Mouse (Mus musculus): Measurements from ENCODE around the gene Spi1.
"Not testable (repeated sequence)": the region's sequence is repeated elsewhere in the genome, so short reads cannot be mapped to it uniquely, and the experiment has no call there.

The Spi1 gene

DNA sequence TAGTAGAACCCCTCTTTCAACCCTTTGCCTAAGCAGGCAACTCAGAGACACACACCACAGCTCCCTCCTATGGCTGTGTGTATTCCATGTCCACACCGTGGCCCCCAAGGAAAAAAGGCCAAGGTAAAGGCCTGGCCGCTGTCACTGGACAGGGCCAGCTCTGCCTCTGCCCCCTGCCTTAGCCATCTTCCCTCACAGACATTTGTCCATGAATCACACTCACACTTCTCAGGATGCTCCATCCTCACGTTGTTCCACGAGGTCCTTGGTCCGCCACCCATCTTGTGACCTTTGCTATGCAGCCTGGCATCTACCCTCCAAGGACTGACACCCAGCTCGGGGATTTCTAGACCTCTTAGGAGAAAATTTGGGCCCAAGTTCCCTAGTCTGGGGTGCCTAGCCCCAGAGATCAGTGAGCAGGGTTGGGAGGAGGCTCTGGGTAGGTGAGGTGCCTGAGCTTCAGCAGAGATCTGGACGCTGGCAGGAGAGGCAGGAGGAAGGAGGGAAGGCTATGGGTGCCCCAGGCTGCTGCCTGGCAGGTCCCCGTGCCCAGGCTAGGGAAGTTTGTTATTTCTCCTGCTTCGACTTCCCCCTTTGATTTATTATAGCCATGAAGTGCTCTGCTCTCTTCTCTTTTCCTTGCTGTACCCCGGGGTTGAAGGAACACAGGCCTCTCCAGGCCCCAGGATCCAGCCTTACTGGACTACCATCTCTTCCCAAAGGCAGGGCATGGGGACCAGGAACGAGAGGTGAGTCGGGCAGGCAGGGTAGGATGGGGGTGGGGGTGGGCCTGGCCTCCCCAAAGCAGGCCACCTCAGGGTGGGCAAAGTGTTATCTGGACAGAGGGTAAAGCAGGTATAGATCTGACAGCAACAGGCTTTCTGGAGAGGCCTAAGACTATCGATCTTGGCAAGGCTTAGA lies at the start of gene Spi1:
TSS of gene Spi1 (plus strand) at position 616 of the 921 bp plus-strand sequence.
- DNase-seq (ENCODE audit: extremely low spot score, low read depth, low spot score) = no peak

- DNase-seq (ENCODE audit: extremely low spot score, low read depth, low spot score) = no peak
Measured at GRCm38 (mm10) chr2:91033000-91033399, 49.2 kb upstream of the Spi1 start.

- DNase-seq (ENCODE audit: extremely low spot score, low read depth, low spot score) = no peak
Measured at GRCm38 (mm10) chr2:91035385-91035784, 46.8 kb upstream of the Spi1 start, which contains the start of gene Rapsn. Rapsn (plus strand) TSS chr2:91035620.

- no peak for DNase-seq (ENCODE audit: extremely low spot score, low read depth, low spot score)
Measured at GRCm38 (mm10) chr2:91041786-91042185, 40.4 kb upstream of the Spi1 start.

- DNase-seq (ENCODE audit: extremely low spot score, low read depth, low spot score) = no peak
Measured at GRCm38 (mm10) chr2:91042651-91043398, 39.4 kb upstream of the Spi1 start.

GRCm38 (mm10) chr2:91044727-91045126 lies 37.5 kb upstream of the Spi1 start:
- no peak for DNase-seq (ENCODE audit: extremely low spot score, low read depth, low spot score)

- not testable (repeated sequence) for DNase-seq (ENCODE audit: extremely low spot score, low read depth, low spot score)
Measured at GRCm38 (mm10) chr2:91045805-91046204, 36.4 kb upstream of the Spi1 start.

DNA sequence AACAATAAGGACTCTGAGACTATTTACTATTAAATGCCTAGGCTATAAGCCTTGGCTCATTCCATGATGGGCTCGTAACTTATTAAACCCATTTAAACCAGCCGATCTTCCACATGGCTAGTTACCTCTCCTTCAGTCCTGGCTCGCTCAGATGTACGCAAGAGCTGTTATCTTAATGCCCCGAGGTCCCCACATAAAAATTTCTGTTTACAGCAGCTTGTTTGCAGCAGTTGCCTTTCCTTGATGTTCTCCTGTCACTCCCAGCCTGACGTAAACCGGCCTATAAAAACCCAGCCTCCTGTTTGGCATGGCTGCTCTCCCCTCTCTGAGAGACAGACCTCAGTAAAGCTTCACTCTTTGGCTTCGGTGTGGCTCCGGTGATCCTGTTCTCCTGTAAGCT lies 34.8 kb upstream of the Spi1 start:
- DNase-seq (ENCODE audit: extremely low spot score, low read depth, low spot score) = no peak

DNA sequence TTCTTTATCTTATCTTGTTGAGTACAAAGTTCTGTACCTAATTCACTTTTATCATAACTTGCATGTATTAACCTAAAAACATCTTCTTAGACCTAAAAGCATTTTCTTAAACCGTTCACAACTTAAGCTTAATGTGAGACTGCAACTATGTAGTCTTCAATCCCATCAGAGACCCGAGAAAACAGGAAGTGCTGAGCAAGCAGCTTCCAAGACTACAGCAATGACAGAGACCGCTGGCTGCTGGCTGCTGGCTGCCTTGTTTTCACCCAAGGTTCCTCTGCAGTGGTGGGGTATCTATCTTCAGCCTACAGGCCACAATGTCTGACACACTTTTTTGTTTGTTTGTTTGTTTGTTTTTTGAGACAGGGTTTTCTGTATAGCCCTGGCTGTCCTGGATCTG lies 30.3 kb upstream of the Spi1 start:
- no peak for DNase-seq (ENCODE audit: extremely low spot score, low read depth, low spot score)

DNA sequence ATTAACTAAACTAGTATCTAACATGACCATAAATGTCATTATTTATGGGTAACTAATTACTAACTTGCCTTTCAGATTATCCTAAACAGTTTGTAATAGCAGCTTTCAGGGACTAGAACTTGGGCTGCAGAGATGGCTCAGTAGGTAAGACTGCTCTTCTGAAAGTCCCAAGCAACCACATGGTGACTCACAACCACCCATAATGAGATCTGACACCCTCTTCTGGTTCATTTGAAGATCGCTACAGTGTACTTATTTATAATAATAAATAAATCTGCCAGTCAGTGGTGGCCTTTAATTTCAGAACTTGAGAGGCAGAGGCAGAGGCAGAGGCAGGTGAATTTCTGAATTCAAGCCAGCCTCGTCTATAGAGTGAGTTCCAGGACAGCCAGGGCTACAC lies 29.4 kb upstream of the Spi1 start:
- DNase-seq (ENCODE audit: extremely low spot score, low read depth, low spot score) = no peak

DNA sequence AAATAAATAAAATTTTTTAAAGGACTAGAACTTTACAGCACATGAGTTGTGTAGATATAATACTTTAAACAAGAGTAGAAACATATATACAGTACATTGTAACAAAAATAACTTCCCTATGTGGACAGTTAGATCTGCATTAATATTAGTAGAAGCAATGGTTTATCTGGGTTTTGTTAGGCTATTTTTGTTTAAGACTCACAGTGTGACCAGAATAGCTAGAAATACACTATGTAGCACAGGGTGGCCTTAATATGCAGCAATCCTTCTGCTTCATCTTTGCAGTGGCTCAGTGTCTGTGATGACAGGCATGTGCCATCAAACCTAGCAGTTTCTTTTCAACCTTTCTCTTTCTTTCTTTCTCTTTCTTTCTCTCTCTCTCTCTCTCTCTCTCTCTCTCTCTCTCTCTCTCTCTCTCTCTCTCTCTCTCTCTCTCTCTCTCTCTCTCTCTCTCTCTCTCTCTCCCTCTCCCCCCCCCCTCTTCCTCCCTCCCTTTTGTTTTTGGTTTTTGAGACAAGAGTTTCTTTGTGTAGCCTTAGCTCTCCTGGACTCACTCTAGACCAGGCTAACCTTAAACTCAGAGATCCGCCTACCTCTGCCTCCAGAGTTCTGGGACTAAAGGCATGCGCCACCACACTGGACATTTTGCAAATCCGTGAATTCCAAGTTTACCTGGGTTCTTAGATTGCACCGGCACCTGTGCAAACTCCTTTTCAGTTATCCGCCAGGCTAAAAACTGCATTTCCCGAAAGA lies 28.8 kb upstream of the Spi1 start:
- peak; percentile 52 for DNase-seq (ENCODE audit: extremely low spot score, low read depth, low spot score)

DNA sequence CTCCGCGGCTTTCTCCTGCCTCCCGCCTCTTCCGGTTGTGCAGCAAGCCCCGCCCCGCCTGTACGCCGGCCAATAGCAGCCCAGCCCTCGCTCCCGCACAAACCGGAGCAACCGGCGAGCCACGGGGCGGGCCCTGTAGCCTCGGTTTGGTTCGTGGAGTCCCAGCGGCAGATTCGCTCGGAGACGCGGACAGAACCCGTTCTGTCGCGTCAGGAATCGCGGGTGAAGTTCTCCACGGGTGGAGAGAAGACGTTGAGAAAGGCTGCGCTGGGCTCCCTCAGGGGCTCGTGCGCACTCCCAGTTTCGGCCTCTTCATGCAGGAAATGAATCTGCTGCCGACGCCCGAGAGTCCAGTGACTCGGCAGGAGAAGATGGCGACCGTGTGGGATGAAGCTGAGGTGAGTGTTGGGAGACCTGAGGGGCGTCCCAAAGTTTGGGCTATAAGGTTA lies 28.2 kb upstream of the Spi1 start, which contains the start of gene Psmc3:
TSS of gene Psmc3 (plus strand) at position 76 of the 449 bp plus-strand sequence.
- peak; percentile 47 for DNase-seq (ENCODE audit: extremely low spot score, low read depth, low spot score)

DNA sequence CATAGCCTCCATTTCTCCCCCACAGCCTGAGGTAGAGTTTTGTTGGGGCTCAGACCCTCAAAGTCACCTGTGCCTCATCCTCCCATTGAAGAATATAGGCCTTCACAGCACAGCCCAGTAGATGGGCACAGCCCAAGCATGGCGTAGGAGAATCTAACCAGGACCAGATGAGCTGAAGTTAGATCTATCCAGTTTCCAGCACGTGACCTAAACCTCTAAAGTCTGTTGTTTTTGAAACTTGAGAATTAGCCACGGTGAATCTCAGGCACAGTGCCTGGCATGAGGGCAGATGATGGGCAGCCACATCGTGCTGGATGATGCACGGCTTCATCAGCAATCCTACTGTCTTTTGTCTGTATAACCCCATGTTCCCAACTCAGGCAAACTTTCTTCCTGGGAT lies 23.8 kb upstream of the Spi1 start:
- DNase-seq (ENCODE audit: extremely low spot score, low read depth, low spot score) = no peak

DNA sequence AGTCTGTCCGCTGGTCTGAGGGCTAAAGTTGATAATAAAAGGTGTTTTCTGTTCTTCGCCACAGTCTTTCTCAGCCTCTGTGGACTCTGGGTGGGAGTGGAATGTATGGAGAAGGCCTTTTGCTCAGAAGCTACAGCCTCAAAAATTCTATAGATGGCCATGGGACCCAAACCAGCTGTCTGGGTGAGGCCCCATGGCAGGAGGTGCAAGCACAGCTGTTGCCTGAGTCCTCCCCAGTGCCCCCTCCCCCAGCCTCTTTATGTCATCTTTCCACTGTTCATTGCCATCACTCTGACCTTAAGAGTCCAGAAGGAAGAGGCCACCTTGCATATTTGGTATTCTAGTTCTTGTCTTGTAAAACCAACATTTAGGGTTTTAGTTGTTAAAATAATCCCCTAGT lies 22.8 kb upstream of the Spi1 start:
- no peak for DNase-seq (ENCODE audit: extremely low spot score, low read depth, low spot score)

DNA sequence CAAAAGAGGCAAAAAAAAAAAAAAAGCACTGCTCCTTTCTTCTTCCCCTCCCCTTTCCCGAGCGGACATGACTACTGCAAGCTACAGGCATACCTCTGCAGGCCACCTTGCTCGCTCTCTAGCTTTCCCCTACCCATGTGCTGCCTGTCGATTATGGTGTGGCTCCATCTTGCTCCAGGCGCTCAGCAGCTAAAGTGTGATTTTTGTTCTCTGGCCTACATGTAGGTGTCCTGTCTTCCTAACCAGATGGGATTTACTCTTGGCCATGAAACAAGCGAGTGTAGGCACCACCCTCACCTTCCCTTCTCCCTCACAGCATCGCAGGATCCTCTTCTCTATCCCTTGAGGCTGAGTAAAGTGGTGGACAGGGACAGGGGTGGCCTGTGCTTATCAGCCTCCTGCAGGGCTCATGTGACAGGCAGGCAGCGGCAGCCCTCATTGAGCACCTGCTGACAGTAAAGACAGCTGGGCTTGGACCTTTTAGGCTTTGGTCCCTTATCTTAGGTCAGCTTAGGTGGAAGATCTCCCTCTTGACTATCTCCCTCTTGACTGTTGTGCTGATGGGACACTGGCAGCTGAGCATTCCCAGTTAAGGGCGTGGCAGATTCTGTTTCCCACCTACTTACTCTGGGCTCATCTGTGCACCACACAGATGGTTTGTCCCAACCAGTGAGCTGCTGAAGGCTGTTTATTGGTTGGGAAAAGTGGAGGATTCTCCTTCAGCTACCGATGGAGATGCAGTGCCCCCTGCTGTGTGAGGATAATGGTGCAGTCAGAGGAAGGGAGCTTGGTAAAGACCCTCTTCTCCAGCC lies 21.4 kb upstream of the Spi1 start:
- no peak for DNase-seq (ENCODE audit: extremely low spot score, low read depth, low spot score)

DNA sequence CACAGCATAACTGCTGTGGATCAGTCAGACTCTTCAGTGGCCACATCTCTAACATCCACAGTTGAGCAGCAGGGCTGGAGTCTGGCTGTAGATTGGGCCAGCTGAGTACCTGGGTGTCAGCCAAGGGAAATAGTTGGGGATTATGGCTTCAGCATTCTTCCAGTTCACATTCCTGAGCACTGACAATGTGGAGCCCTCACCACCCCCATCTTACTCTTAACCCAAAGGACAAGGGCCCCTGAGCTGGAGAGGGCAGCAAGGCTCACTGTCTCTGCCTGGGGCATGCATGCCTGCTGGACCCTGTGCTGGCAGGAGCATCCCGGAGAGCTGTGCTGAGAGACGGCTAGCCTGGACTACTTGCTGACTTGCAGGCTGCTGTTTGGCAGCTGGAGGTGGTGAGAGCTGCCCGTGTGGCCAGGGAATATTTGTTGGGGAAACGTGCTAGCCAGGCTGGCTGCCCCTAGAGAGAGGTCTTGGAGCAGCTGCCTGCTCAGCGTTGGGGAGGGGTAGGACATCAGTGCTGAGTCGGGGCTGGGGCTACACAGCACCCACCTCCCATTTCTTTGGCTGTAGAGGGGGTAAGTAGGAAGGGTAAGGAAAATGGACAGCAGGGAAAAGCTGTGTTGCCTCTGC lies 20.2 kb upstream of the Spi1 start:
- DNase-seq (ENCODE audit: extremely low spot score, low read depth, low spot score) = no peak

DNA sequence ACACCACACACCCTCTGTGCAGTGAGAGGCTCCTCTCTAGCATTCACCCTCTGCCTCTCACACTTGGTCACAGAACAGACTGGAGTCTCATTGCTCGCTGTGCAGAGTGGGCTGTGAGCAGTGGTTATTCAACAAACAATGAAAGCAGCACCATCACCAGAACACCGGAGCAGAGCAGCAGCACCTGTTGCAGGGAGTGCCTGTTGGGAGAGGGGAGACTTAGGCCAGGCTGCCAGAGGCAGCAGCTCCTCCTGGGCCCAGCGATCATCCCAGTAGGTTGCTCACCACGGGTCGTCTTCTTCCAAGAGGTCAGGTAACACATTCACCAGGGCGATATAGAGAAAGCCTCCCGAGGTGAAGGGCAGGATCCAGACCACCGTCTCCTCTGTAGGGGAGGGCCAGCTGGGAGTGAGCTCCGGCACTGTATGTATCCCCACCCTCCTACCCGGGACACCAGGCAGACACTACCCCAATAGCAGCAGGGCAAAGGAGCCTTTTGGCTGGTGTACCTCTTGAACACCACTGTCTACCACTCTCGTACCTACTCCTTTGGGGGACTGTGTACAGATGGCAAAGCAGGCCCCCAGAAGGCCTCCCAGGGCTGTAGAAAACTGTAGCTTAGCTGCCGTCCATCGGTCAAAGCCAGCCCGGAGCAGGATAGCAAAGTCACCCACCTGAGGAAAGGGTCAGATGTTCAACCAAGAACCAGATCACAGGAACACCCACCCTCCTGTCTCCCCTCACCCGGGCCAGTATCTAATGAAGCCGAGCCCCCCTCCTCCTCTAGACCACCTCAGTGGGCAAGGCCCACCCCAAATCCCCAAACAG lies 19.2 kb upstream of the Spi1 start:
- DNase-seq (ENCODE audit: extremely low spot score, low read depth, low spot score) = no peak

DNA sequence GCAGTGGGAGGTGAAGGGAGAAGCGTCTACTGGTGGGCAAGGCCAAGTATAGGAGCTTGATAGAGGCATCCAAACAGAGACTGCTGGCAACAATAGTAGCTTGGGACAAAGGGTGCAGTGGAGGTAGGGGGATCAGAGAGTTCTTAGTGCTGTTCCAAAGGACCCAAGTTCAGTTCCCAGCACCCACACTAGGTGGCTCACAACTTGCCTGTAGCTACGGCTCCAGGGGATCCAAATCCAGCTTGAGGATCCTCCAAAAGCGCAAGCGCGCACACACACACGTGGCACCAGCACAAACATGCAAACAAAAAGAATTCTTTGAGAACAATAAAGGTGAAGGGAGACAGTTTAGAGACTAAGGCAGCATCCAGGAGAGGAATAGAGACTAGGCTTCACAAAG lies 18.0 kb upstream of the Spi1 start:
- no peak for DNase-seq (ENCODE audit: extremely low spot score, low read depth, low spot score)

DNA sequence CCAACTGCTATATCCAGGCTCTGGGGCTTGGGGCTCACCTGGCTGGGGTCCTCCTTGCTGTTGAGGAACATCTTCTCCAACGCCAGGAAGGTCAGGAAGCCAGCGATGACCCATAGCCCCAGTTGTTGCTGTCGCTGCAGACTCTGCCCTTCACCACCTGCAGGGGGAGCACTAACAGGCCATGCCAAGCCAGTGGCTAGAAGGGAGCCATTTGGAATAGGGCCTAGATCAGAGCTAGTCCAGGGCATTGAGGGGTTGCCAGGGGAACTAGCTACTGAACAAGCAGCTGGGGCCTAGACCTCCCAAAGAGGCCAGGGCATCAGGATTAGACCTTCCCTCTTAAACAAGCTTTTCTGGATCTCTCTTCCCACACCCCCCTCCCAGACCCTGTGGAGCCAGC lies 16.6 kb upstream of the Spi1 start:
- no peak for DNase-seq (ENCODE audit: extremely low spot score, low read depth, low spot score)

All from hindlimb bud, embryonic 11.5 days (tissue).